Mouse (Mus musculus) embryonic fibroblast, embryonic 13.5 days (primary cell): ENCODE measurements around the gene Sfrp4.

ENCODE experiments used
- CTCF ChIP-seq: IDR thresholded peaks from 2 replicates; pipeline ENCODE4 v1.5.1; 2011; ENCODE audit warnings: mild to moderate bottlenecking, control low read depth, low read length, moderate library complexity, borderline replicate concordance; ENCODE audit not compliant: insufficient read depth
- POLR2A ChIP-seq: IDR thresholded peaks from 2 replicates; pipeline ENCODE4 v1.6.1; 2011; ENCODE audit warnings: low read depth, mild to moderate bottlenecking, control low read depth, low read length, moderate library complexity

DNA sequence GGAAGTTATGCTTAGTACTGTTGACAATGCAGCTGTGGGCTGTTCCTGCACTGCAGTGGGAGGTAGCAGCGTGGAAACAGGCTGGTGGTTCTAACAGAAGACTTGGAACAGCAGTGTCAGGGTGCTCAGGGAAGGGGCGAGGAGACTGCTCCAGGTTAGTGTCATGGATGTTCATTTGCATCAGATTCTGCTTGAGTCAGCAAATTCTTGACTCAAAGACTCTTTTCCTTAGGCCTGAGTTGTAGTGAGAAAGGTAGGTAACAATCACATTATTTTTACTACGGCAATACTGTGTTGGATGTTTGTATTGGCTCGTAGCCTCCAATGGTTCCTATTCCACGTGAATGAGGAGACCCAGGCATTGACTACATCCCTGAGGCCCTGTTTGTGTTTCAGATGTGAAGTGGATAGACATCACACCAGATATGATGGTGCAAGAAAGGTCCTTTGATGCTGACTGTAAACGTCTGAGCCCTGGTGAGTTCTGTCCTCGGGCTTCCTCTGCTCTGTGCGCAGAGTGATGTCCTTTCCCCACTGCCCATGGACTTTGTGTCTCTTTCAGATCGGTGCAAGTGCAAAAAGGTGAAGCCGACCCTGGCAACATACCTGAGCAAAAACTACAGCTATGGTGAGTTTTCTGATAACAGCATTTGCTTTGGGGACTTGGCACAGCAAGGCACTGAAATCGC is 1.9 kb downstream of the Sfrp4 start:
- TF ChIP-seq CTCF (no peak), POLR2A (no peak)
